Mouse (Mus musculus) hindbrain, embryonic 16.5 days (tissue): ENCODE results near the gene Rere. TPM values are rescaled to one million over a fixed set of nuclear protein-coding genes. Genes with fewer than 3 reads are reported as not detected.

Source experiments
- ATAC-seq: fragments of 200-750 bp; cut with Nextera tagmentation; 2 replicates; pipeline ENCODE4 v1.8.0; 2017; ENCODE audit warnings: moderate TSS enrichment, moderate library complexity
- H3K27ac ChIP-seq: fragments of 300-500 bp; sonication (generic); 2 replicates; pipeline ENCODE4 v1.5.1; 2014; ENCODE audit warnings: low read depth, mild to moderate bottlenecking, control low read depth, low read length, moderate library complexity
- H3K27me3 ChIP-seq: fragments of 300-500 bp; sonication (generic); replicated peaks from 2 replicates; pipeline ENCODE4 v1.6.1; 2014; ENCODE audit warnings: low read length; ENCODE audit not compliant: control insufficient read depth, insufficient read depth
- H3K36me3 ChIP-seq: fragments of 300-500 bp; sonication (generic); 2 replicates; pipeline ENCODE4 v1.6.1; 2014; ENCODE audit warnings: mild to moderate bottlenecking, low read length, moderate library complexity, mixed read lengths; ENCODE audit not compliant: control insufficient read depth, insufficient read depth
- H3K4me1 ChIP-seq: fragments of 300-500 bp; sonication (generic); 2 replicates; pipeline ENCODE4 v1.6.1; 2014; ENCODE audit warnings: low read depth, low read length; ENCODE audit not compliant: control insufficient read depth, insufficient read depth
- H3K4me2 ChIP-seq: fragments of 300-500 bp; sonication (generic); 2 replicates; pipeline ENCODE4 v1.6.1; 2014; ENCODE audit warnings: mild to moderate bottlenecking, low read length, control low read depth, moderate library complexity
- H3K4me3 ChIP-seq: fragments of 300-500 bp; sonication (generic); 2 replicates; pipeline ENCODE4 v1.5.1; 2014; ENCODE audit warnings: mild to moderate bottlenecking, low read length, control low read depth, moderate library complexity
- H3K9ac ChIP-seq: fragments of 300-500 bp; sonication (generic); 2 replicates; pipeline ENCODE4 v1.6.1; 2014; ENCODE audit warnings: low read depth, mild to moderate bottlenecking, control low read depth, low read length, moderate library complexity
- H3K9me3 ChIP-seq: fragments of 300-500 bp; sonication (generic); 2 replicates; pipeline ENCODE4 v1.6.1; 2014; ENCODE audit warnings: mild to moderate bottlenecking, low read length, moderate library complexity; ENCODE audit not compliant: control insufficient read depth
- WGBS: fragments of 180-500 bp; shearing (Covaris S2); extraction: QIAGEN DNeasy Blood & Tissue Kit; methylation state at CpG from one replicate; pipeline ENCODE4 v1.1.7; 2014; 5-methylcytosine and 5-hydroxymethylcytosine counted together
- polyA plus RNA-seq: library from polyadenylated mRNA; unstranded; fragments of >200 nt; fragmentation: Nextera tagmentation; extraction: Ambion mirVana; gene quantifications from 2 replicates; pipeline ENCODE4 v1.2.1, GENCODE M21; 2015

Gene Rere
- polyA plus RNA-seq, 1 experiment from 2014 or later: 25.4 TPM

- Histone ChIP-seq H3K4me2 (no peak overlapping the region), H3K9ac (no peak overlapping the region), H3K27ac (no peak overlapping the region), H3K4me3 (no peak overlapping the region), H3K36me3 (no peaks in the 10 kb centered on the region), H3K9me3 (no peaks in the 10 kb centered on the region), H3K4me1 (peaks cover 12% of the 10 kb centered on the region), H3K27me3 (no peaks in the 10 kb centered on the region)
- ATAC-seq: no peak
- WGBS: 21% methylated on average over 6 of the region's 6 CpGs
These were observed 180.2 kb downstream of the Rere start for GRCm38 (mm10) chr4:150461427-150462189.

- Histone ChIP-seq H3K4me2 (no peak overlapping the region), H3K4me1 (peaks cover 13% of the 10 kb centered on the region), H3K4me3 (no peak overlapping the region), H3K36me3 (no peaks in the 10 kb centered on the region), H3K27ac (no peak overlapping the region), H3K9ac (no peak overlapping the region), H3K9me3 (no peaks in the 10 kb centered on the region), H3K27me3 (no peaks in the 10 kb centered on the region)
- 32% methylated on average over 4 of the region's 4 CpGs for WGBS
- ATAC-seq: no peak
These were observed 180.9 kb downstream of the Rere start for GRCm38 (mm10) chr4:150462367-150462766.

GRCm38 (mm10) chr4:150465759-150466158 is 184.3 kb downstream of the Rere start:
- 41% methylated on average over 4 of the region's 4 CpGs for WGBS
- H3K4me3 ChIP-seq: no peak overlapping the region
- H3K4me2 ChIP-seq: no peak overlapping the region
- no peaks in the 10 kb centered on the region for H3K27me3 ChIP-seq
- H3K4me1 ChIP-seq: peaks cover 8% of the 10 kb centered on the region
- no peak overlapping the region for H3K9ac ChIP-seq
- no peak for ATAC-seq
- H3K27ac ChIP-seq: no peak overlapping the region
- H3K9me3 ChIP-seq: no peaks in the 10 kb centered on the region
- H3K36me3 ChIP-seq: no peaks in the 10 kb centered on the region; the same call in 1 of the 2 replicates

DNA sequence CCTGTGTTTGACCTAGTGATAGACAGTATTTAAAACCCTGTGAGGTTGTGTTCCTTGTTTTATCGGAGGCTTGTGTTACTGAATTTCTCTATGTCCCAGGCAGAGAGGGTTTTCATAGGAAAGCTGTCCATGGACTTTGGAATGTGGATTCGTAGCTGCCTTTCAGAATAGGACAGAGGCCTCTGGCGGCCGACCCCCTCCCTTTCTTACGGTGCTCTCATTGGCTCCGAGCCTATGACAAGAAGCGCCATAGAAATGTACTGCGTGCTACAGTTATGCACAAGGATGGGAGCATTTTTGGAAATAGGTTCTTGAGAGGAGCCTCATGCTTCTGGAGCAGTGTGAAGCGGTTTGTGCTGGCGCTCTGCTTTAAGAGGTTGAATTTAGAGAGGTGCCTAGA is 187.8 kb downstream of the Rere start:
- WGBS: 58% methylated on average over 10 of the region's 10 CpGs
- no peaks in the 10 kb centered on the region for H3K27me3 ChIP-seq
- no peak overlapping the region for H3K9ac ChIP-seq
- no peak overlapping the region for H3K27ac ChIP-seq
- no peaks in the 10 kb centered on the region for H3K9me3 ChIP-seq
- H3K4me3 ChIP-seq: no peak overlapping the region
- H3K4me1 ChIP-seq: peaks cover 9% of the 10 kb centered on the region
- ATAC-seq: 0 out of 2 replicates have a peak, but pooled peaks have one; percentile 41
- H3K36me3 ChIP-seq: no peaks in the 10 kb centered on the region; the same call in 1 of the 2 replicates
- no peak overlapping the region for H3K4me2 ChIP-seq

- no peak overlapping the region for H3K9ac ChIP-seq
- H3K27ac ChIP-seq: no peak overlapping the region
- no peaks in the 10 kb centered on the region for H3K9me3 ChIP-seq
- 92% methylated on average over 4 of the region's 4 CpGs for WGBS
- H3K27me3 ChIP-seq: no peaks in the 10 kb centered on the region
- no peak overlapping the region for H3K4me3 ChIP-seq
- peaks cover 11% of the 10 kb centered on the region for H3K4me1 ChIP-seq
- no peak overlapping the region for H3K4me2 ChIP-seq
- ATAC-seq: no peak
- no peaks in the 10 kb centered on the region; the same call in 1 of the 2 replicates for H3K36me3 ChIP-seq
These were observed 189.4 kb downstream of the Rere start for GRCm38 (mm10) chr4:150470674-150471328.

- H3K27me3 ChIP-seq: no peaks in the 10 kb centered on the region
- no peaks in the 10 kb centered on the region for H3K9me3 ChIP-seq
- no peak overlapping the region for H3K4me2 ChIP-seq
- H3K36me3 ChIP-seq: peaks cover 6% of the 10 kb centered on the region
- H3K27ac ChIP-seq: no peak overlapping the region
- H3K4me3 ChIP-seq: no peak overlapping the region
- 12% methylated on average over 10 of the region's 10 CpGs for WGBS
- no peak for ATAC-seq
- H3K9ac ChIP-seq: no peak overlapping the region
- peaks cover 5% of the 10 kb centered on the region for H3K4me1 ChIP-seq
These were observed 191.4 kb downstream of the Rere start for GRCm38 (mm10) chr4:150472751-150473436.

GRCm38 (mm10) chr4:150473437-150474070 is 192.1 kb downstream of the Rere start:
- H3K4me3 ChIP-seq: no peak overlapping the region
- H3K36me3 ChIP-seq: peaks cover 9% of the 10 kb centered on the region
- no peaks in the 10 kb centered on the region for H3K9me3 ChIP-seq
- 56% methylated on average over 4 of the region's 4 CpGs for WGBS
- no peak overlapping the region for H3K27ac ChIP-seq
- H3K9ac ChIP-seq: no peak overlapping the region
- H3K4me2 ChIP-seq: no peak overlapping the region
- H3K27me3 ChIP-seq: no peaks in the 10 kb centered on the region
- peaks cover 5% of the 10 kb centered on the region for H3K4me1 ChIP-seq
- ATAC-seq: no peak

DNA sequence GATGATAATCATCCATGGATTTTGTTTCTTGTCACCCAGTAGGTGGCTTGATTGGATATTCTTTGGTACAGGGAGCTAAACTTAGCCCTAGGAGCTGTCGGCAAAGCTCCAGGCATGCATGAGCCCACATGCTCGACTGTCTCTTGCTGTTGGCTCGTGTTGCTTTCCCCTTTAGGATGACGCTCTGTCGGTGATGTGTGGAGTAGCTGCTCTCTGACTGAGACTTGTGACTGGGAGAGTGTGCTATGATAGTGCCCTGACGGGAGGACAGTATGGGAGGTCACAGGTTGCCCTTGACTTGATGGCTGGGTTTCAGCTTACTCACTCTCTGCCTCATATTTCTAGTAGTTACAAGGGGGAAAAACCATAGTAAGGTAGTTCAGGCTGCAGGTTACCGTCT is 192.6 kb downstream of the Rere start:
- Histone ChIP-seq H3K36me3 (peaks cover 9% of the 10 kb centered on the region), H3K9ac (no peak overlapping the region)

DNA sequence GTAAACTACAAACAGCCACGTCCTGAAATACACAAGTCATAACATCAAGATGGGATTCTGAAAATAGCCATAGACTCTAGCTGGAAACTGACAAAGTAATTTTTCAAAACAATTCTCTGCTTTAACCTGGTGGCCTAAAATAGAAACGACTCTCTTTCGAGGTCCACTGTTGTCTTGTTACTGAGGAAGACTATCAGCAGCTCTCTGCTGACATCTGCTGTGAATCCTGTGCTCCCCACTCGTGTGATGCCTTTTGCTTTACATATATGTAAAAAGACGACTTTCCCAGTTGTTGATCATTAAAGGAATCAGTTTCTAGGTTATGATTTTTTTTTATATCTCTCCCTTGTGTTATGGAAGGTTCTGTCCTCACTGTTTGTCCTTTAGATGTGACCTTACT is 194.8 kb downstream of the Rere start:
- peaks cover 5% of the 10 kb centered on the region for H3K4me1 ChIP-seq
- H3K9ac ChIP-seq: no peak overlapping the region
- no peak overlapping the region for H3K4me3 ChIP-seq
- 53% methylated on average over 5 of the region's 5 CpGs for WGBS
- H3K27me3 ChIP-seq: no peaks in the 10 kb centered on the region
- no peak overlapping the region for H3K4me2 ChIP-seq
- ATAC-seq: no peak
- no peaks in the 10 kb centered on the region for H3K9me3 ChIP-seq
- no peak overlapping the region for H3K27ac ChIP-seq
- H3K36me3 ChIP-seq: peaks cover 9% of the 10 kb centered on the region

More for the DNA sequence above, 192.6 kb downstream of the Rere start:
- no peaks in the 10 kb centered on the region for H3K9me3 ChIP-seq
- 48% methylated on average over 7 of the region's 7 CpGs for WGBS
- H3K27me3 ChIP-seq: no peaks in the 10 kb centered on the region
- ATAC-seq: no peak
- no peak overlapping the region for H3K4me3 ChIP-seq
- no peak overlapping the region for H3K27ac ChIP-seq
- peaks cover 5% of the 10 kb centered on the region for H3K4me1 ChIP-seq
- H3K4me2 ChIP-seq: no peak overlapping the region
